Mouse (Mus musculus) brain, embryonic 14.5 days (tissue): Measurements from ENCODE around the gene B230307C23Rik.

Source experiments
- CTCF ChIP-seq: fragments of 200-500 bp; IDR thresholded peaks from 2 replicates; pipeline ENCODE4 v1.5.1; 2012; ENCODE audit warnings: inconsistent platforms, mild to moderate bottlenecking, moderate library complexity, borderline replicate concordance; ENCODE audit not compliant: insufficient read depth, insufficient read length; ENCODE audit errors: extremely low read depth
- POLR2A ChIP-seq: fragments of 200-500 bp; IDR thresholded peaks from 2 replicates; pipeline ENCODE4 v1.6.1; 2012; ENCODE audit warnings: mild to moderate bottlenecking, inconsistent platforms, borderline replicate concordance; ENCODE audit not compliant: poor library complexity, insufficient read depth, insufficient read length, severe bottlenecking; ENCODE audit errors: extremely low read depth

DNA sequence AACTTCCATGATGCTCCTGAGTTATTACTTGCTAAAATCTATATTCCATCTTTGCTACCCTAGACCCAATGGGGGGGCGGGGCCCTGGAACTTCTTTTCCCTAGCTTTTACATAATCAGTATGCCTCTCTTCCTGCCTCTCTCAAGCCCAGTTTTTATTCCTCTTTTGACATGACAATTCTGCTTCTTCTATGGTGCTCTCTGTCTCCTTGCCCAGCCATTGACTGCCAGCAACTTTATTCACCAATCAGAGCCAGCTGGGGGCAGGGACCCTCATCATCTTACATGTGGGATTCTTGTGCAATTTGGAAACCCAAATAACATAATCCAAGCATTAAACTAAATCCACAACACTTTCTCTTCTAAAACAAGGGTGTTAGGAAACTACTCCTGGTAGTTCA is 15.8 kb upstream of the B230307C23Rik start:
- TF ChIP-seq POLR2A (no peak), CTCF (no peak)
